Mouse (Mus musculus): ENCODE results near the gene Slc39a11. TPM values are rescaled to one million over a fixed set of nuclear protein-coding genes. Genes with fewer than 3 reads are reported as not detected.

The Slc39a11 gene
- polyA plus RNA-seq, 1 experiment from 2014 or later, result 23.5 TPM

DNA sequence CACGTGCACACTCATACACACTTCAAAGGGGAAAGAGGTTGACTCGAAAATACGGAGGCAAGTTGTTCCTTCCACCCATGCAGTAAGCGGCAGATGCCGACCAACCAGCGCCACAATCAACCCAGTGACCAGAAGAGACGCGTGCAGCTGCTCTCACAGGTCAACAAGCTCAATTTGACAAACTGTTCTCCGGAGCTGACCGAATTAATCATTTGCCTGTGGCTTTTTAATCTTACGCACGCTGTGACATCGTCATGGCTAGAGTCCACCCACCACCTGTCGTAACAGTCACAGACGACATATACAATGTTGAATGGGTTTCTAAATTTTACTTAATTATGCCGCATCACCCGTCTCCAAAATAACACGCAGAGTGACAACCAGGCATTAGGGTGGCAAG lies 124.1 kb downstream of the Slc39a11 start:
- Histone ChIP-seq H3K27ac (ENCODE audit: low read depth, low read length) (no peak overlapping the region), H3K27me3 (ENCODE audit: control insufficient read depth, insufficient read depth, low read length) (no peaks in the 10 kb centered on the region), H3K4me1 (ENCODE audit: control insufficient read depth, insufficient read depth, low read length) (peaks cover 8% of the 10 kb centered on the region; the same call in 1 of the 2 replicates), H3K9ac (replicated peaks; ENCODE audit: low read depth, low read length) (no peak overlapping the region), H3K4me3 (ENCODE audit: low read depth, low read length) (no peak overlapping the region), H3K4me2 (ENCODE audit: low read depth, low read length) (no peak overlapping the region), H3K9me3 (ENCODE audit: control insufficient read depth, low read length) (no peaks in the 10 kb centered on the region), H3K36me3 (ENCODE audit: control insufficient read depth, insufficient read depth, low read length) (no peaks in the 10 kb centered on the region)
- ATAC-seq (ENCODE audit: low read depth), result no peak
- WGBS, result 70% methylated on average over 18 of the region's 18 CpGs

DNA sequence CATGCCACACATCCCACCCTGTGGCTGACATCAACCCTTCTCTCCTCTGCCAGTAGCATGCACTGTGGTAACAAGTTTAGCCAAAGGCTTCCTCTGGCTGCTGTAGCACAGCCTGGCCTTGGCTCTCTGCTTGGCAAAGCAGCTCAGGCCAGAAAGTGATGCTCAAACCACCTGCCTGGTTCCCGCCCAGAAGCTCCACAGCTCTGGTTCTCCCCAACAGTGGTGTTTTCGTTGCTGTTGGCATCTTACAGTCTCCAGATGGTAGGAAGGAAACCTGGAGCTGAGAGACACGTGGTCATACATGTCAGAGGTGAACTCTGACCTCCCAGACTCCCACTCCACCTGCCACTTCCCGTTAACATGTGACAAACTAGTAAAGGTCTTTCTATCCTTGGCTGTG lies 127.2 kb downstream of the Slc39a11 start:
- H3K4me2 ChIP-seq (ENCODE audit: low read depth, low read length), result no peak overlapping the region
- no peaks in the 10 kb centered on the region for H3K27me3 ChIP-seq (ENCODE audit: control insufficient read depth, insufficient read depth, low read length)
- H3K9me3 ChIP-seq (ENCODE audit: control insufficient read depth, low read length), result no peaks in the 10 kb centered on the region
- peaks cover 19% of the 10 kb centered on the region for H3K4me1 ChIP-seq (ENCODE audit: control insufficient read depth, insufficient read depth, low read length)
- no peak overlapping the region for H3K27ac ChIP-seq (ENCODE audit: low read depth, low read length)
- no peak overlapping the region for H3K9ac ChIP-seq (replicated peaks; ENCODE audit: low read depth, low read length)
- no peaks in the 10 kb centered on the region for H3K36me3 ChIP-seq (ENCODE audit: control insufficient read depth, insufficient read depth, low read length)
- ATAC-seq (ENCODE audit: low read depth), result no peak
- 90% methylated on average over 4 of the region's 4 CpGs for WGBS
- no peak overlapping the region for H3K4me3 ChIP-seq (ENCODE audit: low read depth, low read length)

DNA sequence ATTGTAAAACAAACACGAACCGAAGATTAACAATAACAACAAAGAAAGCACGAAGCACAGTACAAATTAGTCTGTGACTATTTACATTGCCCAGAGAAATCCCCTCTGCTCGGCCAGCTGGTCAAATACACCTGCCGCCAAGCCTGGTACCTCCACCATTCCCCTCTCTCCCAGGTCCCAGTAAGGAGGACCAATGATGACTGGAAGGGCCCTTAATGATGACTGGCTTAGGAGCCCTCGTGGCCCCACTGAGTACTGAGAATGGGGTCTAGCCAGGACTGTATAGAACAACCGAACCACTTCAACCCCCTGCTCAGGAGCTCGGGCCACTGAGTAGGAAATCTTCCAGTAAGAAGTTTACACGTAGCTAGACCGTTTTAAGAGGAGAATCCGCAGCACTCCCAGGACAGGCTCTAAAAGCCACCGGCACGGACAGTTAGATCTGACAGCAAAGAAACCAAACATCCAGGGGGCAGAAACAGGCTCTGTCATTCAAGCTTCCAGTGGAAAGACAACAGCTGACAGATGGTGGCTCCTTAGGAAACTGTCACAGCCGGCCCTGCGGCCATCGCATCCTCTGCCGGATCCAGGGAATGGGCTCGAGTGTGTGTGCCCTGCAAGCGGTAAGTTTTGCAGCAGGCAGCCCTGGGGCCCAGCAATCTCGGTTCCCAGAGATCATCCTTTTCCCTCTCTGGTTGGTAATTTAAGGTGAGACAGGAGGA lies 128.2 kb downstream of the Slc39a11 start:
- Histone ChIP-seq H3K4me1 (ENCODE audit: control insufficient read depth, insufficient read depth, low read length) (peaks cover 19% of the 10 kb centered on the region), H3K9ac (replicated peaks; ENCODE audit: low read depth, low read length) (no peak overlapping the region)

DNA sequence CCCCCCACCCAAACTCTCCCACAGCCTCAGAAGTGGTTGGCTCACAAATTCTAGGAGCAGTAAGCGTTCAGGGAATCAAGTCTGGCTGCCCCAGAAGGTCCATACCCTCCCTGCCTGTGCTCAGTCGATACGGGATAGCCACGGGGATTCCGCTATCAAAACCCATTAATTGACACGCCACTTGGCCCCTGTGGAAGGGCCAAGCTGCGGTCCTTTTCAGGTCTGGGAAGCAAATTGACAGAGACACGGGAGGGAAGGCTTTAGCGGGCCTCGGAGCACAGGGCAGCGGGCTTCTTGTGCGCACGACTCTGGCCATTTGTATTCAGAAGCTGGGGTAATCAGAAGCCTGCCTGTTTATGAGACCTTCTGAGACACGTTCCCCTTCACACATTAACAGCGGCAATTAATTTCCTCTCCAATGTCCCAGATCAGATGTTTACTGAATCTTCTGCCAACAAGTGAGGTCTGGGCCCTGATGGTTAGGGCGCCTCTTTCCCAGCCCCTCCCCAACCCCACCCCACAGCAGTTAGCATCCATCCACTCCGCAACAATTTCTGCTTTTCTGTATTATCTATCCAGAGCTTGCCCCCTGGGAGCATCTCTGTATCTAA lies 128.9 kb downstream of the Slc39a11 start:
- Histone ChIP-seq H3K4me3 (ENCODE audit: low read depth, low read length) (no peak overlapping the region), H3K27ac (ENCODE audit: low read depth, low read length) (no peak overlapping the region), H3K27me3 (ENCODE audit: control insufficient read depth, insufficient read depth, low read length) (no peaks in the 10 kb centered on the region), H3K4me1 (ENCODE audit: control insufficient read depth, insufficient read depth, low read length) (peaks cover 21% of the 10 kb centered on the region), H3K36me3 (ENCODE audit: control insufficient read depth, insufficient read depth, low read length) (no peaks in the 10 kb centered on the region), H3K9me3 (ENCODE audit: control insufficient read depth, low read length) (no peaks in the 10 kb centered on the region), H3K4me2 (ENCODE audit: low read depth, low read length) (no peak overlapping the region), H3K9ac (replicated peaks; ENCODE audit: low read depth, low read length) (no peak overlapping the region)
- 26% methylated on average over 17 of the region's 17 CpGs for WGBS
- ATAC-seq (ENCODE audit: low read depth), result peak; percentile 26; the same call in 1 of the 2 replicates

More for the DNA sequence above, 128.2 kb downstream of the Slc39a11 start:
- H3K9me3 ChIP-seq (ENCODE audit: control insufficient read depth, low read length), result no peaks in the 10 kb centered on the region
- H3K4me3 ChIP-seq (ENCODE audit: low read depth, low read length), result no peak overlapping the region
- no peak for ATAC-seq (ENCODE audit: low read depth)
- H3K36me3 ChIP-seq (ENCODE audit: control insufficient read depth, insufficient read depth, low read length), result no peaks in the 10 kb centered on the region
- no peaks in the 10 kb centered on the region for H3K27me3 ChIP-seq (ENCODE audit: control insufficient read depth, insufficient read depth, low read length)
- no peak overlapping the region for H3K4me2 ChIP-seq (ENCODE audit: low read depth, low read length)
- WGBS, result 52% methylated on average over 20 of the region's 20 CpGs
- H3K27ac ChIP-seq (ENCODE audit: low read depth, low read length), result no peak overlapping the region

DNA sequence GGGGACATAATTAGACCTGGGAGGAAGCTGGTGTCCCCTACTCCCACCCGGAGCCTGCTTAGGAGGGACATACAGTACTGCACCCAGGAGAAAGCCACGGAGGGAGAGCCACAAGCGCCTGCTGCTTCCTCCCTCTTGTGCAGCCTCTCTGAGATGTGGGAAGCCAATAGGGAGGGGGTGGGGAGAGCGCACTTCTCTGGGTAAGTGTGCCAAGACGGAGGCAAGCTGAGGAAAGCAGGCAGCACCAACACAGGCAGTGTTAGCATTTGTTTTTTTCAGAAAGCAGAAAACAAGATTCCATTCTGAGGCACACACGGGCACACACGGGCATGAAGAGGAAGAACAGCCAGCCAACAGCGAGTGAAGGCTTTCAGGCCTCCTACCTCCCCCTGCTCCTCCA lies 129.5 kb downstream of the Slc39a11 start:
- no peak for ATAC-seq (ENCODE audit: low read depth)
- 54% methylated on average over 8 of the region's 8 CpGs for WGBS
- H3K4me1 ChIP-seq (ENCODE audit: control insufficient read depth, insufficient read depth, low read length), result peaks cover 22% of the 10 kb centered on the region

DNA sequence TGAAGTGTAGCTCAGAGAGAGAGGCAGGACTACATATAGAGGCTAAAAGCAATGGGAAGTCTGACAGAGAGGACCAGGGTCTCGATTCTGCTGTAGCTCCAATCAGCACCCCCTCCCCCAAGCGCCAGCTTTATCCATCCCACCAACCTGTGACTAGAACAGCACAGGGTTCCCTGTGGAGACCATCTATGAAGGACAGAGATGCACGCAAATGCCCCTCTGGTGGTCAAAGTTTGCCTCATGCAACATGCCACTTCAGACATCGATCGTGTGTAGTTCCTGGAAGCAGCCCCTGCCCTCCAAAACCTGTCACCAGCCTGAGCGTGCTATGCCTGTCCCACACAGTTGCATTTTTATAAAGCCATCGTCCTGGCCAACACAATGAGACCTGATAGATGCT lies 129.9 kb downstream of the Slc39a11 start:
- peak; percentile 26; the same call in 1 of the 2 replicates for ATAC-seq (ENCODE audit: low read depth)
- Histone ChIP-seq H3K4me2 (ENCODE audit: low read depth, low read length) (no peak overlapping the region), H3K9me3 (ENCODE audit: control insufficient read depth, low read length) (no peaks in the 10 kb centered on the region), H3K4me3 (ENCODE audit: low read depth, low read length) (no peak overlapping the region), H3K9ac (replicated peaks; ENCODE audit: low read depth, low read length) (no peak overlapping the region), H3K27ac (ENCODE audit: low read depth, low read length) (no peak overlapping the region), H3K4me1 (ENCODE audit: control insufficient read depth, insufficient read depth, low read length) (peaks cover 22% of the 10 kb centered on the region), H3K36me3 (ENCODE audit: control insufficient read depth, insufficient read depth, low read length) (no peaks in the 10 kb centered on the region), H3K27me3 (ENCODE audit: control insufficient read depth, insufficient read depth, low read length) (no peaks in the 10 kb centered on the region)
- WGBS, result 83% methylated on average over 7 of the region's 7 CpGs

More for the DNA sequence above, 129.5 kb downstream of the Slc39a11 start:
- Histone ChIP-seq H3K9ac (replicated peaks; ENCODE audit: low read depth, low read length) (no peak overlapping the region), H3K9me3 (ENCODE audit: control insufficient read depth, low read length) (no peaks in the 10 kb centered on the region), H3K27ac (ENCODE audit: low read depth, low read length) (no peak overlapping the region), H3K4me3 (ENCODE audit: low read depth, low read length) (no peak overlapping the region), H3K4me2 (ENCODE audit: low read depth, low read length) (no peak overlapping the region), H3K27me3 (ENCODE audit: control insufficient read depth, insufficient read depth, low read length) (no peaks in the 10 kb centered on the region), H3K36me3 (ENCODE audit: control insufficient read depth, insufficient read depth, low read length) (no peaks in the 10 kb centered on the region)

DNA sequence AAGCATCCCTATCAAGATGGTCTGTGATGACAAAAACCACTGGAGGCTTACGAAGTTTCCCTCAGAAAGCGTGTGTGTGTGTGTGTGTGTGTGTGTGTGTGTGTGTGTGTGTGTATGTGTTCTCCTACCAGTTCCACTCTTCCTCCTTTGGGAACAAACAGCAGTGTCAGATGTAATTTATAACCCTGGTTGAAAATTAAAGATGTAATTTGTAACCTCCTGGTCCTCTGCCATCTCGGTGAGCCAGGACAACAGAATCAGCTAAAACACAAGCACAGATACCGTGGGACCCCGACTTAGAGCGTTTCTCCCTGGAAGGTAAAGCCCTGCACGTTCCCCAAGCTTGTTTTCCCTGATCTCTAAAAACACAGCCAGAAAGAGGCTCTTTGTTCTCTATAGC lies 131.7 kb downstream of the Slc39a11 start:
- WGBS, result 51% methylated on average over 7 of the region's 7 CpGs
- H3K27ac ChIP-seq (ENCODE audit: low read depth, low read length), result no peak overlapping the region
- H3K4me1 ChIP-seq (ENCODE audit: control insufficient read depth, insufficient read depth, low read length), result peaks cover 22% of the 10 kb centered on the region
- H3K4me3 ChIP-seq (ENCODE audit: low read depth, low read length), result no peak overlapping the region
- no peaks in the 10 kb centered on the region for H3K9me3 ChIP-seq (ENCODE audit: control insufficient read depth, low read length)
- no peaks in the 10 kb centered on the region for H3K27me3 ChIP-seq (ENCODE audit: control insufficient read depth, insufficient read depth, low read length)
- ATAC-seq (ENCODE audit: low read depth), result no peak
- no peaks in the 10 kb centered on the region for H3K36me3 ChIP-seq (ENCODE audit: control insufficient read depth, insufficient read depth, low read length)
- H3K9ac ChIP-seq (replicated peaks; ENCODE audit: low read depth, low read length), result no peak overlapping the region
- H3K4me2 ChIP-seq (ENCODE audit: low read depth, low read length), result no peak overlapping the region

DNA sequence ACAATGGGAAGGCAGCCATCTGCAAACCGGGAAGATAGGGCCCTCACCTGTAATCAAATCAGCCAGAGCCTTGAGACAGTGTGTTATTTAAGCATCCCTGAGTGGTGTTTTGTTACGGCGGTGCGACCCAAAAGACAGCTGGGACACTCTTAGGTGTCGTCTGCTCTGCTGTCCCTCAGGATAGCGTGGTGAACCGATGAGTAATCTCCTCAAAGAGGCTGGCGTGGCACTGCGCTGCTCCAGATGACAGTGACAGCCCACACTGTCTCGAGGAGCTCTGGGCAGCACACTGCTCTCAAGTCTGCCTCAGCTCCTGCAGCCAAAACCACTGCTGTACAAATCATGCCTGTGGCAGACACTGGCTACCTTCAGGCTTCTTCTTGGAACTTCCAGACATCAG lies 133.7 kb downstream of the Slc39a11 start:
- Histone ChIP-seq H3K27ac (ENCODE audit: low read depth, low read length) (no peak overlapping the region), H3K4me2 (ENCODE audit: low read depth, low read length) (no peak overlapping the region), H3K36me3 (ENCODE audit: control insufficient read depth, insufficient read depth, low read length) (no peaks in the 10 kb centered on the region), H3K9me3 (ENCODE audit: control insufficient read depth, low read length) (no peaks in the 10 kb centered on the region), H3K4me1 (ENCODE audit: control insufficient read depth, insufficient read depth, low read length) (peaks cover 16% of the 10 kb centered on the region), H3K9ac (replicated peaks; ENCODE audit: low read depth, low read length) (no peak overlapping the region), H3K4me3 (ENCODE audit: low read depth, low read length) (no peak overlapping the region), H3K27me3 (ENCODE audit: control insufficient read depth, insufficient read depth, low read length) (no peaks in the 10 kb centered on the region)
- WGBS, result 52% methylated on average over 10 of the region's 10 CpGs
- ATAC-seq (ENCODE audit: low read depth), result no peak

DNA sequence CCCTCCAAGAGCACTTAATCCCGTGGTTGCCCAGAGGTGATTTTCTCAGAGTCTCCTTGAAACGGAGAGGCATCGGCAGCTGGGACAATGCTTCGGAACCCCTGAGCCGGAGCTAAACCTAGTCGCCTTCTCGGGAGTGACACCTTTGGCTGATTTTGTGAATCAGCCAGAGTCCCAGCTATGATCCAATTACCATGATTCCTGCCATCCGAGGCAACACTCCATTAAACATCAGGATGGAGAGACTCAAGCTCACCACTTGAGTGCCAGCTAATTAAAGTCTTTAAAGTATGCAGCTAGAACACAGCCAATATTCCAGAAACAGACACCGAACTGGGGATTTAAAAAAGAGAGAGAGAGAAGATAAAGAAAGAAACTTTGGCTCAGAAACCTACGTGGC lies 136.9 kb downstream of the Slc39a11 start:
- Histone ChIP-seq H3K4me2 (ENCODE audit: low read depth, low read length) (no peak overlapping the region), H3K9ac (replicated peaks; ENCODE audit: low read depth, low read length) (no peak overlapping the region), H3K27me3 (ENCODE audit: control insufficient read depth, insufficient read depth, low read length) (no peaks in the 10 kb centered on the region), H3K4me3 (ENCODE audit: low read depth, low read length) (no peak overlapping the region), H3K36me3 (ENCODE audit: control insufficient read depth, insufficient read depth, low read length) (no peaks in the 10 kb centered on the region), H3K4me1 (ENCODE audit: control insufficient read depth, insufficient read depth, low read length) (peaks cover 11% of the 10 kb centered on the region; the same call in 1 of the 2 replicates), H3K9me3 (ENCODE audit: control insufficient read depth, low read length) (no peaks in the 10 kb centered on the region), H3K27ac (ENCODE audit: low read depth, low read length) (no peak overlapping the region)
- 63% methylated on average over 10 of the region's 10 CpGs for WGBS
- no peak for ATAC-seq (ENCODE audit: low read depth)

Data from neural tube, embryonic 14.5 days (tissue).